Mouse (Mus musculus): ENCODE measurements around the gene Lrrc3c. TPM values are rescaled to one million over a fixed set of nuclear protein-coding genes. Genes with fewer than 3 reads are reported as not detected.

The Lrrc3c gene
- polyA plus RNA-seq (2015; fragmentation: Nextera tagmentation; extraction: Ambion mirVana): not detected in 2 replicates

- ATAC-seq (replicated peaks): no peak
- H3K27me3 ChIP-seq: peaks cover 4% of the 10 kb centered on the region; the same call in 1 of the 2 replicates
- no peaks in the 10 kb centered on the region for H3K9me3 ChIP-seq
- H3K27ac ChIP-seq (replicated peaks): no peak within 1 kb of the TSS
- WGBS: 89% methylated on average over 8 of the region's 8 CpGs
- peak within 1 kb of the TSS; percentile 31; the same call in 1 of the 2 replicates for H3K4me2 ChIP-seq (replicated peaks)
- no peak within 1 kb of the TSS for H3K4me3 ChIP-seq
- peaks cover 12% of the 10 kb centered on the region for H3K4me1 ChIP-seq
- no peaks in the 10 kb centered on the region for H3K36me3 ChIP-seq
- no peak within 1 kb of the TSS for H3K9ac ChIP-seq (replicated peaks)
Observed at GRCm38 (mm10) chr11:98597991-98598390, at the start of gene Lrrc3c. Gene Lrrc3c (plus strand): TSS chr11:98598291.

DNA sequence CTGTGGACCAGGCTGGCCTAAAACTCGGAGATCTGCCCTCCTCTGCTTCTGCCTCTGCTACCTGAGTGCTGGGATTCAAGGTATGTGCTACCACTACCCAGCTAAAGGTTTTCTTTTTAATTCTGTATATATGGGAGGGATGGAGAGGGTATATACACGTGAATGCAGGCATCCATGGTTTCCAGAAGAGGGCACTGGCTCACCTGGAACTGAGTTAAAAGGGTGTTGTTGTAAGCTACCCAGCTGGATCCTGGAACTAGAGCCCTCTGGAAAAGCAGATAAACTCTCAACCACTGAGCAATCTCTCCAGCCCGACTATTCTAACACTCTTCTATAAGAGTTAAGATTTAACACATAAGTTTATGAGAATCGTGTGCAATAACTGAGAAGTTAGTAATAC is 48.7 kb upstream of the Lrrc3c start:
- Histone ChIP-seq H3K4me2 (replicated peaks) (no peak overlapping the region), H3K27ac (replicated peaks) (no peak overlapping the region), H3K9ac (replicated peaks) (no peak overlapping the region), H3K9me3 (no peaks in the 10 kb centered on the region), H3K4me1 (peaks cover 13% of the 10 kb centered on the region), H3K36me3 (no peaks in the 10 kb centered on the region), H3K4me3 (no peak overlapping the region), H3K27me3 (peaks cover 59% of the 10 kb centered on the region)
- no peak for ATAC-seq (replicated peaks)
- WGBS: 69% methylated on average over 4 of the region's 4 CpGs

- no peak for ATAC-seq (replicated peaks)
- H3K27me3 ChIP-seq: peaks cover 50% of the 10 kb centered on the region
Observed at GRCm38 (mm10) chr11:98550311-98550974, 47.6 kb upstream of the Lrrc3c start.

GRCm38 (mm10) chr11:98550975-98551828 is 46.9 kb upstream of the Lrrc3c start, which contains the start of gene Zpbp2:
Gene Zpbp2 (plus strand): TSS chr11:98551097.
- H3K4me3 ChIP-seq: peak within 1 kb of the TSS; percentile 79
- H3K36me3 ChIP-seq: no peaks in the 10 kb centered on the region
- H3K27ac ChIP-seq (replicated peaks): peak within 1 kb of the TSS; percentile 86
- no peaks in the 10 kb centered on the region for H3K9me3 ChIP-seq
- peak within 1 kb of the TSS; percentile 66 for H3K4me2 ChIP-seq (replicated peaks)
- H3K4me1 ChIP-seq: peaks cover 4% of the 10 kb centered on the region
- peaks cover 42% of the 10 kb centered on the region for H3K27me3 ChIP-seq
- ATAC-seq (replicated peaks): peak; percentile 97
- WGBS: under 1% methylated on average over 50 of the region's 51 CpGs
- peak within 1 kb of the TSS; percentile 79 for H3K9ac ChIP-seq (replicated peaks)

More at GRCm38 (mm10) chr11:98550311-98550974, 47.6 kb upstream of the Lrrc3c start:
- H3K4me2 ChIP-seq (replicated peaks): peak overlapping the region; percentile 66
- H3K9ac ChIP-seq (replicated peaks): peak overlapping the region; percentile 79
- no peaks in the 10 kb centered on the region for H3K9me3 ChIP-seq
- H3K4me1 ChIP-seq: peaks cover 9% of the 10 kb centered on the region
- peak overlapping the region; percentile 79 for H3K4me3 ChIP-seq
- WGBS: 22% methylated on average over 20 of the region's 20 CpGs
- H3K36me3 ChIP-seq: no peaks in the 10 kb centered on the region
- peak overlapping the region; percentile 86 for H3K27ac ChIP-seq (replicated peaks)

GRCm38 (mm10) chr11:98553966-98554365 is 44.1 kb upstream of the Lrrc3c start:
- no peak overlapping the region for H3K27ac ChIP-seq (replicated peaks)
- peaks cover 16% of the 10 kb centered on the region for H3K27me3 ChIP-seq
- no peak overlapping the region for H3K4me2 ChIP-seq (replicated peaks)
- H3K36me3 ChIP-seq: no peaks in the 10 kb centered on the region
- WGBS: 87% methylated on average over 4 of the region's 4 CpGs
- H3K9me3 ChIP-seq: no peaks in the 10 kb centered on the region
- H3K4me3 ChIP-seq: no peak overlapping the region
- H3K9ac ChIP-seq (replicated peaks): no peak overlapping the region
- no peak for ATAC-seq (replicated peaks)
- peaks cover 4% of the 10 kb centered on the region for H3K4me1 ChIP-seq

- no peak overlapping the region for H3K4me2 ChIP-seq (replicated peaks)
- no peaks in the 10 kb centered on the region for H3K36me3 ChIP-seq
- H3K27me3 ChIP-seq: peaks cover 3% of the 10 kb centered on the region
- no peak overlapping the region for H3K27ac ChIP-seq (replicated peaks)
- H3K4me3 ChIP-seq: no peak overlapping the region
- ATAC-seq (replicated peaks): no peak
- WGBS: 56% methylated on average over 12 of the region's 12 CpGs
- no peak overlapping the region for H3K9ac ChIP-seq (replicated peaks)
- peaks cover 4% of the 10 kb centered on the region for H3K4me1 ChIP-seq
- no peaks in the 10 kb centered on the region for H3K9me3 ChIP-seq
Observed at GRCm38 (mm10) chr11:98555124-98555700, 42.9 kb upstream of the Lrrc3c start.

GRCm38 (mm10) chr11:98560942-98561341 is 37.1 kb upstream of the Lrrc3c start:
- no peak for ATAC-seq (replicated peaks)
- Histone ChIP-seq H3K27me3 (no peaks in the 10 kb centered on the region), H3K9ac (replicated peaks) (no peak overlapping the region), H3K36me3 (no peaks in the 10 kb centered on the region), H3K4me2 (replicated peaks) (no peak overlapping the region), H3K4me3 (no peak overlapping the region), H3K27ac (replicated peaks) (no peak overlapping the region), H3K4me1 (no peaks in the 10 kb centered on the region), H3K9me3 (no peaks in the 10 kb centered on the region)
- 15% methylated on average over 7 of the region's 7 CpGs for WGBS

DNA sequence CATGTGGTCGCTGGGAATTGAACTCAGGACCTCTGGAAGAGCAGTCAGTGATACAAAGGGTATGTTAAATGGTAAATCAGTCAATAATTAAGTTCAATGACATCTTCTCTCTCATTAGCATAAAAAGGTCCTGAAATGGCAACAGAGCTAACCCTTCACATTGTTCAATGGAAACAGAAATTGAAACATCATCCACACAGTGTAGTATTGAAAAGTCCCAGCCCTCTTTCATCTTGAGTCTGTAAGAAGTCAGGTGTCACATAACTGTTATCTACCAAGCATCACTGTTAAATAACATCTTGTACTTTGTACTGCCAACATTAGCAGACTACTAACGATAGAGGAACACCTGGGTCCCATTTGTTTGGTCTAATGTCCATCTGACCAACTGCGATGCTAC is 35.1 kb upstream of the Lrrc3c start:
- no peaks in the 10 kb centered on the region for H3K27me3 ChIP-seq
- no peak overlapping the region for H3K9ac ChIP-seq (replicated peaks)
- no peak for ATAC-seq (replicated peaks)
- no peak overlapping the region for H3K27ac ChIP-seq (replicated peaks)
- H3K4me1 ChIP-seq: no peaks in the 10 kb centered on the region
- no peaks in the 10 kb centered on the region for H3K36me3 ChIP-seq
- WGBS: 92% methylated on average over 3 of the region's 3 CpGs
- no peak overlapping the region for H3K4me3 ChIP-seq
- no peak overlapping the region for H3K4me2 ChIP-seq (replicated peaks)
- H3K9me3 ChIP-seq: no peaks in the 10 kb centered on the region

DNA sequence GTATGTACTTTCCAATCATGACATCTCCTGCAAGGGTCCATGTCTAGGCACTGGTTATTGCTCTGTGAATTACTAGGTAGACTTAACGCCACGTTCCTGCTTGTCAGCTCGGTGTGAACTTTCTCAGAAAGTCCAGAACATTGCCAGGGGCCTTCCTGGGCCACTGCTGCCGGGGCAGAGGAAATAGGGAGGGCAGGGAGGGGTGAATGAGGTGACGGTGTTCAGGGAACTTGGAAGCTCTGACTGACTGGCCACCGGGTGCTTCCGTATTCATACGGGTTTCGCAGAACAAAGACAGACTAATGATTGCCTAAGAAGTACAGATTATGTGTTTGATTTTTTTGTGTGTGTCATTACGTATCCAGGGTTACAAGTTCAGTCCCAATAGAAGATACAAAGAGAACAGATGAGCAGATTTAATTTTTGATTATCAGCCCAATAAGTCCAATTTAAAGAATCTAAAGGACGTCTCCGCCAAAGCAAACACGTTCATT is 34.1 kb upstream of the Lrrc3c start:
- no peak overlapping the region for H3K27ac ChIP-seq (replicated peaks)
- no peaks in the 10 kb centered on the region for H3K27me3 ChIP-seq
- no peaks in the 10 kb centered on the region for H3K9me3 ChIP-seq
- H3K4me1 ChIP-seq: no peaks in the 10 kb centered on the region
- H3K4me2 ChIP-seq (replicated peaks): no peak overlapping the region
- H3K4me3 ChIP-seq: no peak overlapping the region
- no peaks in the 10 kb centered on the region for H3K36me3 ChIP-seq
- 53% methylated on average over 13 of the region's 13 CpGs for WGBS
- H3K9ac ChIP-seq (replicated peaks): no peak overlapping the region
- ATAC-seq (replicated peaks): no peak

- Histone ChIP-seq H3K9me3 (no peaks in the 10 kb centered on the region), H3K4me1 (no peaks in the 10 kb centered on the region), H3K4me3 (no peak overlapping the region), H3K4me2 (replicated peaks) (no peak overlapping the region), H3K9ac (replicated peaks) (no peak overlapping the region), H3K27me3 (no peaks in the 10 kb centered on the region), H3K27ac (replicated peaks) (no peak overlapping the region), H3K36me3 (no peaks in the 10 kb centered on the region)
- no peak for ATAC-seq (replicated peaks)
- 87% methylated on average over 8 of the region's 8 CpGs for WGBS
Observed at GRCm38 (mm10) chr11:98568326-98568725, 29.8 kb upstream of the Lrrc3c start.

- WGBS: 86% methylated on average over 6 of the region's 6 CpGs
- ATAC-seq (replicated peaks): no peak
- Histone ChIP-seq H3K4me2 (replicated peaks) (no peak overlapping the region), H3K27ac (replicated peaks) (no peak overlapping the region), H3K9ac (replicated peaks) (no peak overlapping the region), H3K27me3 (no peaks in the 10 kb centered on the region), H3K4me1 (no peaks in the 10 kb centered on the region), H3K9me3 (no peaks in the 10 kb centered on the region), H3K4me3 (no peak overlapping the region), H3K36me3 (no peaks in the 10 kb centered on the region)
Observed at GRCm38 (mm10) chr11:98569461-98569860, 28.6 kb upstream of the Lrrc3c start.

- no peak overlapping the region for H3K4me3 ChIP-seq
- no peak overlapping the region for H3K9ac ChIP-seq (replicated peaks)
- H3K9me3 ChIP-seq: no peaks in the 10 kb centered on the region
- no peaks in the 10 kb centered on the region for H3K27me3 ChIP-seq
- H3K36me3 ChIP-seq: peaks cover 17% of the 10 kb centered on the region
- no peak for ATAC-seq (replicated peaks)
- 80% methylated on average over 5 of the region's 5 CpGs for WGBS
- H3K4me1 ChIP-seq: no peaks in the 10 kb centered on the region
- H3K4me2 ChIP-seq (replicated peaks): no peak overlapping the region
- no peak overlapping the region for H3K27ac ChIP-seq (replicated peaks)
Observed at GRCm38 (mm10) chr11:98577776-98578175, 20.3 kb upstream of the Lrrc3c start.
